Mouse (Mus musculus) bone marrow macrophage, adult 2 months (primary cell): ENCODE results near the gene Rplp2. TPM values are rescaled to one million over a fixed set of nuclear protein-coding genes. Genes with fewer than 3 reads are reported as not detected.

Experiments
- H3K27ac ChIP-seq: 2 replicates; pipeline ENCODE4 v1.5.1; 2012; ENCODE audit warnings: low read depth, low read length; ENCODE audit not compliant: insufficient read depth
- H3K4me1 ChIP-seq: 2 replicates; pipeline ENCODE4 v1.6.1; 2012; ENCODE audit warnings: low read length; ENCODE audit not compliant: control insufficient read depth, insufficient read depth
- H3K4me3 ChIP-seq: 2 replicates; pipeline ENCODE4 v1.5.1; 2012; ENCODE audit warnings: mild to moderate bottlenecking, low read length, moderate library complexity; ENCODE audit not compliant: insufficient read depth
- CTCF ChIP-seq: IDR thresholded peaks from 2 replicates; pipeline ENCODE4 v1.5.1; 2012; ENCODE audit warnings: low read depth, mild to moderate bottlenecking, low read length, moderate library complexity
- POLR2A ChIP-seq: IDR thresholded peaks from 2 replicates; pipeline ENCODE4 v1.6.1; 2012; ENCODE audit warnings: mild to moderate bottlenecking, low read depth, low read length, borderline replicate concordance
- polyA plus RNA-seq: library from polyadenylated mRNA; stranded (reverse); fragments of >200 nt; gene quantifications from 2 replicates; pipeline ENCODE4 v1.2.4, GENCODE M21; 2012; ENCODE audit not compliant: missing spikeins, insufficient read depth, insufficient read length

Gene Rplp2
- polyA plus RNA-seq, 1 experiment: 2,115 TPM

GRCm38 (mm10) chr7:141495379-141495778 lies 48.2 kb downstream of the Rplp2 start:
- Histone ChIP-seq H3K27ac (no peak overlapping the region), H3K4me1 (peaks cover 27% of the 10 kb centered on the region), H3K4me3 (no peak overlapping the region)
- TF ChIP-seq POLR2A (no peak), CTCF (no peak)

- H3K4me3 ChIP-seq: no peak overlapping the region
- TF ChIP-seq POLR2A (no peak), CTCF (no peak)
- peaks cover 21% of the 10 kb centered on the region for H3K4me1 ChIP-seq
- H3K27ac ChIP-seq: no peak overlapping the region
Measured at GRCm38 (mm10) chr7:141495940-141496339, 48.8 kb downstream of the Rplp2 start.

- H3K4me3 ChIP-seq: no peak overlapping the region
- H3K4me1 ChIP-seq: peaks cover 15% of the 10 kb centered on the region
- no peak overlapping the region for H3K27ac ChIP-seq
- TF ChIP-seq POLR2A: no peak
- TF ChIP-seq CTCF: no peak
Measured at GRCm38 (mm10) chr7:141497600-141497999, 50.4 kb downstream of the Rplp2 start.

Other genes starting within 250 kb of the Rplp2 start
- gene Lmntd2, start 233.3 kb upstream of the Rplp2 start, polyA plus RNA-seq: 0.88 TPM in 1 of 2 replicates, not detected in the other
- 3.5 and 3.9 TPM in 2 replicates for gene Rassf7, start 231.5 kb upstream of the Rplp2 start, polyA plus RNA-seq
- gene Phrf1, start 218.6 kb upstream of the Rplp2 start, polyA plus RNA-seq: 36.2 and 45.2 TPM in 2 replicates
- 164 and 168 TPM in 2 replicates for gene Irf7, start 180.9 kb upstream of the Rplp2 start, polyA plus RNA-seq
- not detected in 2 replicates for gene Cdhr5, start 170.6 kb upstream of the Rplp2 start, polyA plus RNA-seq
- not detected in 2 replicates for gene Sct, start 168.2 kb upstream of the Rplp2 start, polyA plus RNA-seq
- not detected in 2 replicates for gene Drd4, start 155.4 kb upstream of the Rplp2 start, polyA plus RNA-seq
- gene Deaf1, start 119.7 kb upstream of the Rplp2 start, polyA plus RNA-seq: 27.3 and 37.4 TPM in 2 replicates
- 29.8 and 37.8 TPM in 2 replicates for gene Tmem80, start 119.6 kb upstream of the Rplp2 start, polyA plus RNA-seq
- gene Eps8l2, start 108.5 kb upstream of the Rplp2 start, polyA plus RNA-seq: not detected in 2 replicates
- 422 and 438 TPM in 2 replicates for gene Taldo1, start 55.2 kb upstream of the Rplp2 start, polyA plus RNA-seq
- gene Gatd1, start 33.2 kb upstream of the Rplp2 start, polyA plus RNA-seq: 45.8 and 50.5 TPM in 2 replicates
- not detected in 2 replicates for gene Cend1, start 17.9 kb upstream of the Rplp2 start, polyA plus RNA-seq
- 21.4 and 24.8 TPM in 2 replicates for gene Slc25a22, start 9.5 kb upstream of the Rplp2 start, polyA plus RNA-seq
- 4.0 and 5.6 TPM in 2 replicates for gene Pidd1, start 3.3 kb upstream of the Rplp2 start, polyA plus RNA-seq
- 92.9 and 94.0 TPM in 2 replicates for gene Pnpla2, start 7.8 kb downstream of the Rplp2 start, polyA plus RNA-seq
- gene Cracr2b, start 13.7 kb downstream of the Rplp2 start, polyA plus RNA-seq: 66.8 and 69.6 TPM in 2 replicates
- 49.5 and 57.9 TPM in 2 replicates for gene Cd151, start 20.0 kb downstream of the Rplp2 start, polyA plus RNA-seq
- gene Polr2l, start 27.8 kb downstream of the Rplp2 start, polyA plus RNA-seq: 4.8 and 5.0 TPM in 2 replicates
- gene Tspan4, start 27.9 kb downstream of the Rplp2 start, polyA plus RNA-seq: 99.8 and 102 TPM in 2 replicates
- gene Chid1, start 92.5 kb downstream of the Rplp2 start, polyA plus RNA-seq: 16.3 TPM in 2 replicates
- 103 and 114 TPM in 2 replicates for gene Ap2a2, start 114.8 kb downstream of the Rplp2 start, polyA plus RNA-seq
- gene Muc6, start 207.9 kb downstream of the Rplp2 start, polyA plus RNA-seq: not detected in 2 replicates
- gene Muc2, start 243.0 kb downstream of the Rplp2 start, polyA plus RNA-seq: 1.7 and 3.4 TPM in 2 replicates